Mouse (Mus musculus) kidney, postnatal 0 days (tissue): Measurements from ENCODE around the gene Tagln2. TPM values are rescaled to one million over a fixed set of nuclear protein-coding genes. Genes with fewer than 3 reads are reported as not detected.

Experiments
- ATAC-seq: fragments of 200-750 bp; cut with Nextera tagmentation; replicated peaks from 2 replicates; pipeline ENCODE4 v1.8.0; 2017; ENCODE audit warnings: low read depth, moderate number of reproducible peaks, moderate TSS enrichment, moderate library complexity; ENCODE audit not compliant: low FRiP score
- DNase-seq: peaks from one replicate; pipeline ENCODE4 v3.0.0-alpha.2; 2016; ENCODE audit warnings: low spot score
- H3K27ac ChIP-seq: fragments of 300-500 bp; sonication (generic); 2 replicates; pipeline ENCODE4 v1.5.1; 2014; ENCODE audit warnings: mild to moderate bottlenecking
- H3K27me3 ChIP-seq: fragments of 300-500 bp; sonication (generic); 2 replicates; pipeline ENCODE4 v1.6.1; 2014; ENCODE audit warnings: low read length, mixed read lengths; ENCODE audit not compliant: insufficient read depth
- H3K36me3 ChIP-seq: fragments of 300-500 bp; sonication (generic); 2 replicates; pipeline ENCODE4 v1.6.1; 2014; ENCODE audit warnings: low read length, mixed read lengths; ENCODE audit not compliant: insufficient read depth
- H3K4me1 ChIP-seq: fragments of 300-500 bp; sonication (generic); replicated peaks from 2 replicates; pipeline ENCODE4 v1.6.1; 2014; ENCODE audit warnings: antibody characterized with exemption, low read length, mixed read lengths; ENCODE audit not compliant: insufficient read depth
- H3K4me2 ChIP-seq: fragments of 300-500 bp; sonication (generic); 2 replicates; pipeline ENCODE4 v1.6.1; 2014; ENCODE audit warnings: mild to moderate bottlenecking, low read length, moderate library complexity, mixed read lengths
- H3K4me3 ChIP-seq: fragments of 300-500 bp; sonication (generic); replicated peaks from 2 replicates; pipeline ENCODE4 v1.5.1; 2014; ENCODE audit warnings: low read depth, low read length
- H3K9ac ChIP-seq: fragments of 300-500 bp; sonication (generic); 2 replicates; pipeline ENCODE4 v1.6.1; 2014; ENCODE audit warnings: low read depth, low read length
- H3K9me3 ChIP-seq: fragments of 300-500 bp; sonication (generic); replicated peaks from 2 replicates; pipeline ENCODE4 v1.6.1; 2016; ENCODE audit warnings: low read length, inconsistent platforms, mixed read lengths
- CTCF ChIP-seq: IDR thresholded peaks from 2 replicates; pipeline ENCODE4 v1.5.1; 2016; ENCODE audit warnings: antibody characterized with exemption, low read depth, mild to moderate bottlenecking, moderate library complexity
- WGBS: fragments of 180-500 bp; shearing (Covaris S2); extraction: QIAGEN DNeasy Blood & Tissue Kit; methylation state at CpG from one replicate; pipeline ENCODE4 v1.1.7; 2014; 5-methylcytosine and 5-hydroxymethylcytosine counted together
- polyA plus RNA-seq: library from polyadenylated mRNA; unstranded; fragments of >200 nt; fragmentation: Nextera tagmentation; extraction: Ambion mirVana; gene quantifications from 2 replicates; pipeline ENCODE4 v1.2.1, GENCODE M21; 2015

Gene Tagln2
- polyA plus RNA-seq, 1 experiment from 2014 or later: 225 TPM

DNA sequence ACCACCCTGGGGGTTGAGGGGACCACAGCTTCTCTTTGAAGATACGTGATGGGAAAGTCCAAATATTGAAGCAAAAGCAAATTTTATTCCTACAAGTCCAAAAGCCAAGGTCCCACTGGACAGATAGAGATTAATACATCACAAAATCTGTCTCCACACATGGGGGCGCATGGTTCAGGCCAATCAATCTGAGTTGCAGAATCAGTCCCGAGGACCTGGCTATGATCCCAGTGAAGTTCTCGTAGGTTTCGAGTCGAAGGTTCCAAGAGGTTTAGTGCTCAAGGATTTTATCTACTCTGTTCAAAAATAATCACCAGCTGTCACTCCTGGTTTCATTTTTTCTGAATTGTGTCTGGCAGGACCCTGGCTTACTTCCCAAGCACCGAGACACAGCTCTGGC is 51.2 kb downstream of the Tagln2 start:
- TF ChIP-seq CTCF: no peak
- Histone ChIP-seq H3K4me3 (peak overlapping the region; percentile 42), H3K9me3 (no peaks in the 10 kb centered on the region), H3K27ac (no peak overlapping the region), H3K4me2 (peak overlapping the region; percentile 59), H3K9ac (0 out of 2 replicates have a peak overlapping the region, but pooled peaks have one; percentile 46), H3K36me3 (no peaks in the 10 kb centered on the region), H3K27me3 (no peaks in the 10 kb centered on the region), H3K4me1 (peaks cover 19% of the 10 kb centered on the region; the same call in 1 of the 2 replicates)
- DNase-seq (no peak), ATAC-seq (no peak)
- WGBS: 41% methylated on average over 7 of the region's 7 CpGs

DNA sequence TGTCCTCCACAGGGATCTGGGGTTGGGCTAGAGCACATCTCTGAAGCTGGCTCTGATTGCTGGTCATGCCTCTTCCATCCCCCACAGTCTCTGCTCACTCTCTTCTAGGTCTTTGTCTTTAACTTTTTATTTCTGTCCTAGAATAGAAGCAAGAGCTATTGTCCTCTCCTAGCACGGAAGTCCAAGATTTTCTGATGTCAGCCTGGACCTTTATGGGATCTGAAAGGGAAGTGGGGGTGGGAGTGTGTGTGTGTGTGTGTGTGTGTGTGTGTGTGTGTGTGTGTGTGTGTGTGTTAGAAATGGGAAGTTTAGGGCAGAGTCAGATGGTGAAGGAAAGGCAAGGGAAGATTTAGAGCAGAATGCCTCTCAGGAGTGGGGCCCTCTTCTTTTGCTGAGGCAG is 52.8 kb downstream of the Tagln2 start:
- no peak for ATAC-seq
- H3K27ac ChIP-seq: no peak overlapping the region

DNA sequence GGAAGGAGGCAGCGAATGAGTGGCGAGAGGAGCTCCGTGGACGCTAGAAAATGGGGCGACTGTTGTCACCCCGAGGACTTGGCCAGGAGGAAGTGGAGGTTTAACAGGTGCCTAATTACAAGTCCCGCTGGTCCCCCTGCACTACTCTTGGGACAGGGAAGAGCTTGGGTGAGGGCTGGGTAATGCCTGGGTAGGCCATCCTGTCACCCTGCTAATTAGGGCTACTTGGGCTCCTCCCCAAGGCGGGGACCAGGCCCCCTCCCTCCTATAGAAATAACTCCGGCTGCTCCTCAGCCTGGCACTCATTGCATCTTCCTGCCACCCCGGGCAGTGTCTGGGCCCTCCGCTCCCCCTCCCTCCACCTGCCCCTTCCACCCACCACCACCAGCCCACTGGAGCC is 55.8 kb downstream of the Tagln2 start, which contains the start of gene Vsig8:
Vsig8 (plus strand) TSS at position 301 of the 400 bp plus-strand sequence.
- peaks cover 6% of the 10 kb centered on the region; the same call in 1 of the 2 replicates for H3K4me1 ChIP-seq
- ATAC-seq: no peak
- H3K27ac ChIP-seq: no peak within 1 kb of the TSS
- H3K36me3 ChIP-seq: no peaks in the 10 kb centered on the region
- DNase-seq: no peak
- no peaks in the 10 kb centered on the region for H3K27me3 ChIP-seq
- no peaks in the 10 kb centered on the region for H3K9me3 ChIP-seq
- 68% methylated on average over 11 of the region's 11 CpGs for WGBS
- no peak within 1 kb of the TSS for H3K4me2 ChIP-seq
- TF ChIP-seq CTCF: no peak
- H3K4me3 ChIP-seq: no peak within 1 kb of the TSS
- H3K9ac ChIP-seq: no peak within 1 kb of the TSS

More for the DNA sequence above, 52.8 kb downstream of the Tagln2 start:
- Histone ChIP-seq H3K9me3 (no peaks in the 10 kb centered on the region), H3K36me3 (no peaks in the 10 kb centered on the region), H3K4me1 (peaks cover 19% of the 10 kb centered on the region; the same call in 1 of the 2 replicates), H3K9ac (no peak overlapping the region), H3K4me3 (no peak overlapping the region), H3K4me2 (no peak overlapping the region), H3K27me3 (no peaks in the 10 kb centered on the region)
- no peak for TF ChIP-seq CTCF
- 48% methylated on average over 1 of the region's 1 CpGs for WGBS
- peak; percentile 57 for DNase-seq

Other genes with a start within 250 kb of the Tagln2 start
- gene Atp1a4, start 241.6 kb upstream of the Tagln2 start, polyA plus RNA-seq: not detected in 2 replicates
- gene Igsf8, start 238.4 kb upstream of the Tagln2 start, polyA plus RNA-seq: 39.0 and 43.0 TPM in 2 replicates
- gene Atp1a2, start 202.0 kb upstream of the Tagln2 start, polyA plus RNA-seq: 1.6 and 2.0 TPM in 2 replicates
- 0.03 and 0.06 TPM in 2 replicates for gene Kcnj9, start 170.7 kb upstream of the Tagln2 start, polyA plus RNA-seq
- 3.3 and 4.2 TPM in 2 replicates for gene Kcnj10, start 158.8 kb upstream of the Tagln2 start, polyA plus RNA-seq
- 5.8 and 6.1 TPM in 2 replicates for gene Pigm, start 123.5 kb upstream of the Tagln2 start, polyA plus RNA-seq
- gene Slamf9, start 24.7 kb upstream of the Tagln2 start, polyA plus RNA-seq: 1.3 and 2.3 TPM in 2 replicates
- 12.5 and 13.3 TPM in 2 replicates for gene Igsf9, start 18.3 kb upstream of the Tagln2 start, polyA plus RNA-seq
- gene Cfap45, start 20.8 kb downstream of the Tagln2 start, polyA plus RNA-seq: 1.1 and 1.3 TPM in 2 replicates
- gene Vsig8, start 55.9 kb downstream of the Tagln2 start, polyA plus RNA-seq: 1.0 and 1.6 TPM in 2 replicates
- gene Slamf8, start 90.5 kb downstream of the Tagln2 start, polyA plus RNA-seq: 0.16 and 0.18 TPM in 2 replicates
- gene Fcrl6, start 102.5 kb downstream of the Tagln2 start, polyA plus RNA-seq: not detected in 2 replicates
- 27.0 and 27.4 TPM in 2 replicates for gene Dusp23, start 132.9 kb downstream of the Tagln2 start, polyA plus RNA-seq
- 0.08 TPM in 1 of 2 replicates, not detected in the other for gene Crp, start 198.0 kb downstream of the Tagln2 start, polyA plus RNA-seq